Mouse (Mus musculus) limb, embryonic 11.5 days (tissue): Measurements from ENCODE around the gene B4galt7. TPM values are rescaled to one million over a fixed set of nuclear protein-coding genes. Genes with fewer than 3 reads are reported as not detected.

Experiments used
- polyA plus RNA-seq: library from polyadenylated mRNA; unstranded; fragments of >200 nt; fragmentation: Nextera tagmentation; extraction: Ambion mirVana; gene quantifications from 2 replicates; pipeline ENCODE4 v1.2.1, GENCODE M21; 2014

Gene B4galt7
- polyA plus RNA-seq, 1 experiment from 2014 or later = 16.9 TPM

Other genes with a start within 250 kb of the B4galt7 start
- 85.3 and 88.7 TPM in 2 replicates for gene Lman2, start 237.1 kb upstream of the B4galt7 start, polyA plus RNA-seq
- gene Rgs14, start 230.2 kb upstream of the B4galt7 start, polyA plus RNA-seq = 0.57 and 0.97 TPM in 2 replicates
- gene Slc34a1, start 201.7 kb upstream of the B4galt7 start, polyA plus RNA-seq = not detected in 2 replicates
- not detected in 2 replicates for gene Pfn3, start 184.7 kb upstream of the B4galt7 start, polyA plus RNA-seq
- gene F12, start 173.1 kb upstream of the B4galt7 start, polyA plus RNA-seq = 0.17 TPM in 1 of 2 replicates, not detected in the other
- 60.4 and 68.2 TPM in 2 replicates for gene Grk6, start 154.8 kb upstream of the B4galt7 start, polyA plus RNA-seq
- gene Prr7, start 135.6 kb upstream of the B4galt7 start, polyA plus RNA-seq = 1.1 and 1.6 TPM in 2 replicates
- 299 and 318 TPM in 2 replicates for gene Dbn1, start 111.8 kb upstream of the B4galt7 start, polyA plus RNA-seq
- 154 and 155 TPM in 2 replicates for gene Pdlim7, start 86.2 kb upstream of the B4galt7 start, polyA plus RNA-seq
- gene Dok3, start 70.6 kb upstream of the B4galt7 start, polyA plus RNA-seq = 1.6 and 2.7 TPM in 2 replicates
- 82.5 and 84.0 TPM in 2 replicates for gene Ddx41, start 63.2 kb upstream of the B4galt7 start, polyA plus RNA-seq
- gene Fam193b, start 28.8 kb upstream of the B4galt7 start, polyA plus RNA-seq = 47.8 and 50.7 TPM in 2 replicates
- gene Tmed9, start 26.2 kb upstream of the B4galt7 start, polyA plus RNA-seq = 54.9 and 60.9 TPM in 2 replicates
- gene Caml, start 23.1 kb downstream of the B4galt7 start, polyA plus RNA-seq = 53.8 and 56.3 TPM in 2 replicates
- 60.8 and 61.8 TPM in 2 replicates for gene Ddx46, start 35.1 kb downstream of the B4galt7 start, polyA plus RNA-seq
- gene B230219D22Rik, start 93.2 kb downstream of the B4galt7 start, polyA plus RNA-seq = 75.6 and 84.4 TPM in 2 replicates
- 85.9 and 91.7 TPM in 2 replicates for gene Txndc15, start 114.8 kb downstream of the B4galt7 start, polyA plus RNA-seq
- 44.7 and 44.9 TPM in 2 replicates for gene Pcbd2, start 127.5 kb downstream of the B4galt7 start, polyA plus RNA-seq
- 0.19 TPM in 1 of 2 replicates, not detected in the other for gene Catsper3, start 184.7 kb downstream of the B4galt7 start, polyA plus RNA-seq
- 155 and 197 TPM in 2 replicates for gene Pitx1, start 236.3 kb downstream of the B4galt7 start, polyA plus RNA-seq